Mouse (Mus musculus) midbrain, embryonic 11.5 days (tissue): ENCODE measurements around the gene Sv2a. TPM values are rescaled to one million over a fixed set of nuclear protein-coding genes. Genes with fewer than 3 reads are reported as not detected.
"Not testable (repeated sequence)": the region's sequence is repeated elsewhere in the genome, so short reads cannot be mapped to it uniquely, and the experiment has no call there.

Experiments
- ATAC-seq: fragments of 200-750 bp; cut with Nextera tagmentation; 2 replicates; pipeline ENCODE4 v1.8.0; 2017; ENCODE audit warnings: moderate TSS enrichment, moderate library complexity; ENCODE audit not compliant: low FRiP score
- DNase-seq: peaks from one replicate; pipeline ENCODE4 v3.0.0; 2015; ENCODE audit warnings: low spot score; ENCODE audit errors: missing footprints
- H3K27ac ChIP-seq: fragments of 300-500 bp; sonication (generic); 2 replicates; pipeline ENCODE4 v1.5.1; 2014; ENCODE audit warnings: low read depth, low read length
- H3K27me3 ChIP-seq: fragments of 300-500 bp; sonication (generic); 2 replicates; pipeline ENCODE4 v1.6.1; 2014; ENCODE audit warnings: mild to moderate bottlenecking, low read length, moderate library complexity, mixed read lengths; ENCODE audit not compliant: control insufficient read depth, insufficient read depth
- H3K36me3 ChIP-seq: fragments of 300-500 bp; sonication (generic); 2 replicates; pipeline ENCODE4 v1.6.1; 2014; ENCODE audit warnings: mild to moderate bottlenecking, low read length, moderate library complexity, mixed read lengths; ENCODE audit not compliant: control insufficient read depth, insufficient read depth
- H3K4me1 ChIP-seq: fragments of 300-500 bp; sonication (generic); 2 replicates; pipeline ENCODE4 v1.6.1; 2014; ENCODE audit warnings: low read length; ENCODE audit not compliant: control insufficient read depth, insufficient read depth
- H3K4me2 ChIP-seq: fragments of 300-500 bp; sonication (generic); 2 replicates; pipeline ENCODE4 v1.6.1; 2014; ENCODE audit warnings: mild to moderate bottlenecking, moderate library complexity
- H3K4me3 ChIP-seq: fragments of 300-500 bp; sonication (generic); 2 replicates; pipeline ENCODE4 v1.5.1; 2014; ENCODE audit warnings: low read depth, low read length
- H3K9ac ChIP-seq: fragments of 300-500 bp; sonication (generic); 2 replicates; pipeline ENCODE4 v1.6.1; 2014; ENCODE audit warnings: low read length
- H3K9me3 ChIP-seq: fragments of 300-500 bp; sonication (generic); 2 replicates; pipeline ENCODE4 v1.6.1; 2016; ENCODE audit warnings: low read length; ENCODE audit not compliant: control insufficient read depth
- WGBS: fragments of 180-500 bp; shearing (Covaris S2); extraction: QIAGEN DNeasy Blood & Tissue Kit; methylation state at CpG from one replicate; pipeline ENCODE4 v1.1.7; 2014; 5-methylcytosine and 5-hydroxymethylcytosine counted together
- polyA plus RNA-seq: library from polyadenylated mRNA; unstranded; fragments of >200 nt; fragmentation: Nextera tagmentation; extraction: Ambion mirVana; gene quantifications from 2 replicates; pipeline ENCODE4 v1.2.1, GENCODE M21; 2014

The Sv2a gene
- polyA plus RNA-seq, 1 experiment from 2014 or later, result 9.4 TPM

- Histone ChIP-seq H3K4me1 (peaks cover 15% of the 10 kb centered on the region), H3K9ac (peak within 1 kb of the TSS; percentile 96), H3K9me3 (no peaks in the 10 kb centered on the region), H3K27ac (peak within 1 kb of the TSS; percentile 96), H3K4me2 (peak within 1 kb of the TSS; percentile 91), H3K27me3 (no peaks in the 10 kb centered on the region), H3K36me3 (0 out of 2 replicates have a peak, but pooled peaks cover 4% of the 10 kb centered on the region), H3K4me3 (peak within 1 kb of the TSS; percentile 74)
- ATAC-seq (peak; percentile 95), DNase-seq (peak; percentile 99)
- under 1% methylated on average over 57 of the region's 58 CpGs for WGBS
Observed at GRCm38 (mm10) chr3:96172197-96173178, 8.5 kb upstream of the Sv2a start, which contains the start of gene Sf3b4. Sf3b4 (plus strand) TSS chr3:96172332.

- Histone ChIP-seq H3K36me3 (0 out of 2 replicates have a peak, but pooled peaks cover 4% of the 10 kb centered on the region), H3K4me1 (peaks cover 15% of the 10 kb centered on the region), H3K4me3 (peak overlapping the region; percentile 74), H3K27me3 (no peaks in the 10 kb centered on the region), H3K4me2 (peak overlapping the region; percentile 91), H3K9ac (peak overlapping the region; percentile 80), H3K27ac (no peak overlapping the region), H3K9me3 (no peaks in the 10 kb centered on the region)
- DNase-seq (no peak), ATAC-seq (no peak)
- WGBS, result 38% methylated on average over 7 of the region's 7 CpGs
Observed at GRCm38 (mm10) chr3:96173185-96173584, 7.8 kb upstream of the Sv2a start.

DNA sequence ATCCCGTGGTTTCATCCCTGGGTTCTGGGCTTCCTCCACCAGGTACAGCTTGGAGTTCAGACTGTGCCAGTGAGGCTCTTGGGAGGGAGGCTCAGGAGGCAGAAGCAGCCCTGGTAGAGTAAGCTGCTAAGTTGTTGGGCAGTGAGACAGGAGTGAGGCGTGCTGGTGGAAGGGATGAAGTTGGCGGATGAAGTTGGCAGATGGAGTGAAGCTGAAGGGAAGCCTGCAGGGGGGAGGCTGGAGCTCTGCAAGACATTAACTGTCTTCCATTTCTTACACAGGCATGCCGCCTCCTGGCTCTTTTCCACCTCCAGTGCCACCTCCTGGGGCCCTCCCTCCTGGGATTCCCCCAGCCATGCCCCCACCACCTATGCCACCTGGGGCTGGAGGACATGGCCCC lies 6.9 kb upstream of the Sv2a start:
- not testable (repeated sequence) for H3K36me3 ChIP-seq, DNase-seq, ATAC-seq, H3K9ac ChIP-seq, H3K9me3 ChIP-seq, H3K4me3 ChIP-seq, H3K27me3 ChIP-seq, H3K4me2 ChIP-seq, H3K27ac ChIP-seq
- H3K4me1 ChIP-seq, result peaks cover 15% of the 10 kb centered on the region
- 89% methylated on average over 4 of the region's 4 CpGs for WGBS

GRCm38 (mm10) chr3:96175251-96175650 lies 5.7 kb upstream of the Sv2a start:
- H3K36me3 ChIP-seq, result 0 out of 2 replicates have a peak, but pooled peaks cover 4% of the 10 kb centered on the region
- no peak overlapping the region for H3K9ac ChIP-seq
- no peaks in the 10 kb centered on the region for H3K9me3 ChIP-seq
- WGBS, result 97% methylated on average over 6 of the region's 6 CpGs
- peaks cover 18% of the 10 kb centered on the region for H3K4me1 ChIP-seq
- no peak for DNase-seq
- ATAC-seq, result no peak
- no peak overlapping the region for H3K4me3 ChIP-seq
- H3K4me2 ChIP-seq, result no peak overlapping the region
- H3K27ac ChIP-seq, result no peak overlapping the region
- H3K27me3 ChIP-seq, result no peaks in the 10 kb centered on the region

DNA sequence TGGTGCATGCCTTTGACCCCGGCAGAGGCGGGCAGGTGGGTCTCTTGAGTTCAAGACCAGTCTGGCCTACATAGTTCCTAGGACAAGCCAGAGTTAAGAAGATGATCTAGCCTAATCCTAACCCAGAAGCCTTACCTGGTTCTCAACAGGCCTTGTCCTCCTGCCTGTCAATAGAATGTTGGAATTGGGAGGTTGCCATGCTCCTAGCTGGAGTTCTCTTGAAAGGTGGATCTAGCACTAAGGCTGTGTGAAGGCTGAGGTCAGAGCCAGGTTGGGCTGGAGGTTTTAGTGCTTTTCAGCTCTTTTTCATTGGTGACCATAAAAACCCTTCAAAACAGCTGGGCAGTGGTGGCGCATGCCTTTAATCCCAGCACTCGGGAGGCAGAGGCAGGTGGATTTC lies 2.5 kb upstream of the Sv2a start:
- no peak overlapping the region for H3K4me2 ChIP-seq
- no peak overlapping the region for H3K9ac ChIP-seq
- H3K27ac ChIP-seq, result no peak overlapping the region
- ATAC-seq (no peak), DNase-seq (no peak)
- no peaks in the 10 kb centered on the region for H3K9me3 ChIP-seq
- no peak overlapping the region for H3K4me3 ChIP-seq
- H3K4me1 ChIP-seq, result peaks cover 20% of the 10 kb centered on the region
- H3K27me3 ChIP-seq, result no peaks in the 10 kb centered on the region
- WGBS, result 91% methylated on average over 4 of the region's 4 CpGs
- 0 out of 2 replicates have a peak, but pooled peaks cover 4% of the 10 kb centered on the region for H3K36me3 ChIP-seq

DNA sequence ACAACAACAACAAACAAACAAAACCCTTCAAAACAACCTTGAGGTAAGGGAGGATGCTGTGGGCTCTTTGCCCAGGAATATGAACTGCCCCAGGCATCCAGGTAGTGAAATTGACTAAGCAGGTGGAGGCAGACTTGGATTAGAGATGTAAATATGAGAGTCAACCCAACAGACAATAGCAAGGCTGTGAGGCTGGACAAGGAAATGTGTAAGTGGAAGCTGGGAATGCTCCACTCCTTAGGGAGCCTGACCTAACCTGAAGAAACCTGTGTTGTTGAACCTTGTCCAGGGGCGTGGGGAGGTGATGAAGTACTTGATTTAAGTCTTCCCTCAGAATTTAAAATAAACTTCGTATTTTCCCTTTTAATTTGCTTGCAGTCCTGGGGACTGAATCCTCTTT lies 2.0 kb upstream of the Sv2a start:
- no peak overlapping the region for H3K9ac ChIP-seq
- no peak for ATAC-seq
- no peak for DNase-seq
- no peaks in the 10 kb centered on the region for H3K9me3 ChIP-seq
- H3K4me3 ChIP-seq, result no peak overlapping the region
- 88% methylated on average over 2 of the region's 2 CpGs for WGBS
- H3K36me3 ChIP-seq, result 0 out of 2 replicates have a peak, but pooled peaks cover 4% of the 10 kb centered on the region
- no peak overlapping the region for H3K27ac ChIP-seq
- H3K4me1 ChIP-seq, result peaks cover 20% of the 10 kb centered on the region
- H3K4me2 ChIP-seq, result no peak overlapping the region
- H3K27me3 ChIP-seq, result no peaks in the 10 kb centered on the region

DNA sequence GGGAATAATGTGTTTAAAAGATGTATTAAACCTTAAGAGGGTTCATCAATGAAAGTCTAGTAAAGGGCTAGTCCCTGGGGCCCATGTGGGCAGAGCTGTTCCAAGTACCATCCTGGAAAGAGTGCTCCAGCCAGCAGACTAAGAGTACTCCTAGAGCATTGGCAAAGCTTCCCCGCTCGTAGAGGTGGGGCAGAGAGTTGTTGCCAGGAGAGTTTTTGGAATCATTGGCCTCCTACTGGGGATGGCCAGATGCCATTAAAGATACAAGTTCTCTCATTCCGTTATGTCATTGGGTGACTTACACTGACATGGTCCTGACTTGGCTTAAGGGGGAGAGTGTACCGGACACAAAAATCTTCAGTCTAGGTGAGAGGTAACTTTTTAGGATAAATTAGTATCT lies 1.4 kb upstream of the Sv2a start:
- no peak overlapping the region for H3K4me3 ChIP-seq
- 0 out of 2 replicates have a peak, but pooled peaks cover 4% of the 10 kb centered on the region for H3K36me3 ChIP-seq
- ATAC-seq, result no peak
- H3K27me3 ChIP-seq, result no peaks in the 10 kb centered on the region
- H3K9me3 ChIP-seq, result no peaks in the 10 kb centered on the region
- no peak for DNase-seq
- peaks cover 20% of the 10 kb centered on the region for H3K4me1 ChIP-seq
- H3K9ac ChIP-seq, result no peak overlapping the region
- 71% methylated on average over 4 of the region's 4 CpGs for WGBS
- H3K4me2 ChIP-seq, result no peak overlapping the region
- no peak overlapping the region for H3K27ac ChIP-seq

DNA sequence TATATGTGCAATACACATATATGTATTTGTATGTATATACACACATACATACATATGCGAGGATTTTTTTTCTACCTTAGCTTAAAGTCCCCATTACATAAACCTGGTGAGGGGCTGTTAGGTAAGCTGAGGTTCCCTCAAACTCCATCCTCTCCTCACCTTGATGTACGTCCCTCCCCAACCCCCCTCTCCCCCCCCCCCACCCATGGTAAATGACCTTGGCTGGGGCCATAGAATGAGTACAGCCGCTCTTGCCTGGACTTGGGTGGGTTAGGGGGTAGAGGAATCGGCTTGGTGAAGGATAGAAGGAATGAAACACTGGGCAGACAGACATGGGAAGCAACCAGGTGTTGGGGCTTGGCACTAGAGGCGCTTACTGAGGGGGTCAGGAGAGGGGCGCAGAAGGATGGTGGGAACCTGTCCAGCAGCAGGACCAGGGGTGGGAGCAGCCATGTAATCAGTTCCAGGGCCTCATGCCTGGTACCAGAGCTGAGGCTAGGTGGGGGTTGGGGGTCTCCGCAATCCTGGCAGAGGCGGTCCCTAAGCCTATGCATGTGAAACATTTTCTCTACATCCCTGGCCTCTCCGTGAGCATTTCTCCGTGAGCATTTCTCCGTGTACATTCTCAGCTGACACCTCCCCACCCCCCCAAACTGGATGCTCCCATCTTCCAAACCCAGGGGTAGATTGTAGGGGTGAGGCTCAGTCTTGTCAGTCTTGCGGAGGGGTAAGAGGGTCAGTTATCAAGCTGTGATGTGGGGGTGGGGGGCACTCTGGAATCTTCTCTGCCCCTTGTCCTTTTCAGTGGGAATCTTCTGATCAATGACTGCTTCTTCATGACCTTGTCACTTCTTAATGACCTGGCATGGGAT lies 795 bp downstream of the Sv2a start:
- peaks cover 20% of the 10 kb centered on the region for H3K4me1 ChIP-seq
- H3K4me2 ChIP-seq, result peak overlapping the region; percentile 69
- no peaks in the 10 kb centered on the region for H3K9me3 ChIP-seq
- DNase-seq, result no peak
- ATAC-seq, result peak; percentile 25; the same call in 1 of the 2 replicates
- H3K27ac ChIP-seq, result no peak overlapping the region
- H3K4me3 ChIP-seq, result peak overlapping the region; percentile 40
- 0 out of 2 replicates have a peak, but pooled peaks cover 2% of the 10 kb centered on the region for H3K36me3 ChIP-seq
- H3K9ac ChIP-seq, result peak overlapping the region; percentile 69
- WGBS, result 38% methylated on average over 12 of the region's 12 CpGs
- no peaks in the 10 kb centered on the region for H3K27me3 ChIP-seq
